Mouse (Mus musculus) thymus, adult 2 months (tissue): ENCODE results near the gene Dtx3.

Experiments
- CTCF ChIP-seq: fragments of 200-500 bp; IDR thresholded peaks from 2 replicates; pipeline ENCODE4 v1.5.1; 2012; ENCODE audit warnings: mild to moderate bottlenecking, control low read depth, low read length, moderate library complexity, borderline replicate concordance; ENCODE audit not compliant: control insufficient read depth, poor library complexity, insufficient read depth; ENCODE audit errors: extremely low read depth
- POLR2A ChIP-seq: fragments of 200-500 bp; IDR thresholded peaks from 2 replicates; pipeline ENCODE4 v1.6.1; 2012; ENCODE audit warnings: mild to moderate bottlenecking, low read length, control low read depth, moderate library complexity; ENCODE audit not compliant: control insufficient read depth, poor library complexity, insufficient read depth; ENCODE audit errors: extremely low read depth

GRCm38 (mm10) chr10:127199474-127199873 lies 3.9 kb upstream of the Dtx3 start:
- TF ChIP-seq CTCF (no peak), POLR2A (no peak)
